9 mouse cellular contexts compared by ENCODE assay signal in the genomic region with DNA sequence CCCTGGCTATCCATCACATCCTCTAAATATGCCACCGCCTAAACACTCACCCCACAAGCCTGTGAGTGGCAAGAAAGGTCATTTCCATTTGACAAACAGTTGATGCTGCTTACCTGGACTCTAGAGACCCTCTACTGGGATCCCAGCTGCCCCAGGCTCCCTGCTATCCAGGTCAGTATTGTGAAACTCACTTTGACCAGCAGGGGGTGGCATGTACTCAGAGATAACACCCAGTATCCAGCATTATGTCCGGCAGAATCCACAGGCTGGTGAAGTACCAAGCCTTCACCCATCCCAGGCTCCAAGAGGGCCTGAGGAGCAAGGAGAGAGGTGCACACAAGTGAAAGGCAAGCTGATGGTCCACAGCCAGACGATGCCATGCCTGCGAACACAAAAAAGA. TPM values are rescaled to one million over a fixed set of nuclear protein-coding genes. Genes with fewer than 3 reads are reported as not detected.
DNase-seq lines count a peak whose midpoint lies in the region; ATAC-seq and TF ChIP-seq lines count a peak whose summit lies in the region.
"Had no signal": no experiment of that assay in that cellular context is flagged by ENCODE, and none has a peak within 500 bp of the region (broad histone marks: within the 10 kb centered on the region; RNA-seq: fewer than 3 reads in every experiment).

No protein-coding gene starts in this region.

- H3K4me3 ChIP-seq in intestine, postnatal 0 days (ENCODE audit: low read depth, low read length): no peak overlapping the region
- no peak overlapping the region for H3K4me3 ChIP-seq in intestine, embryonic 16.5 days (ENCODE audit: low read length)
- no peak overlapping the region for H3K4me3 ChIP-seq in midbrain, postnatal 0 days (ENCODE audit: low read depth, low read length)
- H3K4me3 ChIP-seq in stomach, embryonic 16.5 days (replicated peaks; ENCODE audit: low read length): no peak overlapping the region
- H3K4me3 ChIP-seq: embryonic facial prominence, embryonic 13.5 days had no signal

- peak; percentile 83 for TF ChIP-seq CTCF in intestine, postnatal 0 days (IDR thresholded peaks at IDR 0.05; ENCODE audit: low read depth)
- peak; percentile 73 for TF ChIP-seq CTCF in midbrain, postnatal 0 days (IDR thresholded peaks at IDR 0.05)

- no peak for ATAC-seq in intestine, postnatal 0 days
- no peak for ATAC-seq in intestine, embryonic 16.5 days
- no peak for ATAC-seq in midbrain, postnatal 0 days (ENCODE audit: low FRiP score)
- ATAC-seq in stomach, embryonic 16.5 days (ENCODE audit: insufficient read depth, low FRiP score): peak; percentile 29; the same call in 1 of the 2 replicates

- H3K9me3 ChIP-seq in intestine, postnatal 0 days (ENCODE audit: control insufficient read depth): no peaks in the 10 kb centered on the region
- no peaks in the 10 kb centered on the region for H3K9me3 ChIP-seq in intestine, embryonic 16.5 days (ENCODE audit: control insufficient read depth, low read length)
- H3K9me3 ChIP-seq in midbrain, postnatal 0 days (ENCODE audit: low read length): no peaks in the 10 kb centered on the region
- H3K9me3 ChIP-seq in stomach, embryonic 16.5 days (replicated peaks; ENCODE audit: control insufficient read depth, low read length): no peaks in the 10 kb centered on the region
- H3K9me3 ChIP-seq: embryonic facial prominence, embryonic 13.5 days had no signal

- peak; percentile 83 for DNase-seq in adrenal gland, postnatal 10 days
- peak; percentile 63 for DNase-seq in embryo, embryonic 11.5 days (ENCODE audit: low read depth, low spot score)
- peak; percentile 70 to 71 for DNase-seq in heart, postnatal 36 days
- DNase-seq in left cerebral cortex, adult 18-20 months (ENCODE audit: low spot score in 2 of 2): peak; percentile 72 to 75
- DNase-seq in midbrain, postnatal 0 days (ENCODE audit: low spot score): peak; percentile 67

- H3K9ac ChIP-seq in intestine, postnatal 0 days (ENCODE audit: low read depth, low read length): no peak overlapping the region
- no peak overlapping the region for H3K9ac ChIP-seq in intestine, embryonic 16.5 days (ENCODE audit: low read depth, low read length)
- no peak overlapping the region for H3K9ac ChIP-seq in midbrain, postnatal 0 days (replicated peaks; ENCODE audit: low read length, poor library complexity, severe bottlenecking)
- H3K9ac ChIP-seq in stomach, embryonic 16.5 days (ENCODE audit: low read length): no peak overlapping the region
- H3K9ac ChIP-seq: embryonic facial prominence, embryonic 13.5 days had no signal

- no peak overlapping the region for H3K4me2 ChIP-seq in intestine, postnatal 0 days (replicated peaks; ENCODE audit: low read depth)
- no peak overlapping the region for H3K4me2 ChIP-seq in intestine, embryonic 16.5 days (ENCODE audit: low read depth, low read length)
- H3K4me2 ChIP-seq in midbrain, postnatal 0 days (ENCODE audit: low read depth, low read length, poor library complexity, severe bottlenecking): no peak overlapping the region
- H3K4me2 ChIP-seq in stomach, embryonic 16.5 days (ENCODE audit: low read depth, low read length): no peak overlapping the region
- H3K4me2 ChIP-seq: embryonic facial prominence, embryonic 13.5 days had no signal

- no peak overlapping the region for H3K27ac ChIP-seq in intestine, postnatal 0 days (ENCODE audit: low read depth, low read length)
- H3K27ac ChIP-seq in intestine, embryonic 16.5 days (ENCODE audit: low read length): no peak overlapping the region
- H3K27ac ChIP-seq in midbrain, postnatal 0 days (ENCODE audit: low read depth, low read length): no peak overlapping the region
- H3K27ac ChIP-seq in stomach, embryonic 16.5 days (ENCODE audit: low read length): no peak overlapping the region
- H3K27ac ChIP-seq: embryonic facial prominence, embryonic 13.5 days had no signal

- H3K36me3 ChIP-seq in intestine, postnatal 0 days (ENCODE audit: control insufficient read depth, insufficient read depth): no peaks in the 10 kb centered on the region
- H3K36me3 ChIP-seq in intestine, embryonic 16.5 days (ENCODE audit: control insufficient read depth, insufficient read depth, low read length): no peaks in the 10 kb centered on the region
- H3K36me3 ChIP-seq in midbrain, postnatal 0 days (ENCODE audit: insufficient read depth, low read length): no peaks in the 10 kb centered on the region
- no peaks in the 10 kb centered on the region for H3K36me3 ChIP-seq in stomach, embryonic 16.5 days (ENCODE audit: control insufficient read depth, insufficient read depth, low read length)
- H3K36me3 ChIP-seq: embryonic facial prominence, embryonic 13.5 days had no signal

- no peaks in the 10 kb centered on the region for H3K27me3 ChIP-seq in intestine, postnatal 0 days (replicated peaks; ENCODE audit: control insufficient read depth, insufficient read depth, low read length)
- no peaks in the 10 kb centered on the region for H3K27me3 ChIP-seq in intestine, embryonic 16.5 days (replicated peaks; ENCODE audit: control insufficient read depth, insufficient read depth, low read length)
- H3K27me3 ChIP-seq in midbrain, postnatal 0 days (ENCODE audit: insufficient read depth, low read length): no peaks in the 10 kb centered on the region
- no peaks in the 10 kb centered on the region for H3K27me3 ChIP-seq in stomach, embryonic 16.5 days (ENCODE audit: control insufficient read depth, insufficient read depth, low read length)
- H3K27me3 ChIP-seq: embryonic facial prominence, embryonic 13.5 days had no signal

- intact Hi-C loops in heart, postnatal 36 days (cut with DNase I): loop anchor here (10.0 kb wide), 4 partner anchors 46 to 254 kb away; no protein-coding TSS in a partner anchor

- no peaks in the 10 kb centered on the region for H3K4me1 ChIP-seq in intestine, postnatal 0 days (replicated peaks; ENCODE audit: control insufficient read depth, insufficient read depth, low read length)
- no peaks in the 10 kb centered on the region for H3K4me1 ChIP-seq in intestine, embryonic 16.5 days (ENCODE audit: control insufficient read depth, insufficient read depth, low read length)
- no peaks in the 10 kb centered on the region for H3K4me1 ChIP-seq in midbrain, postnatal 0 days (ENCODE audit: insufficient read depth, low read length)
- H3K4me1 ChIP-seq in stomach, embryonic 16.5 days (ENCODE audit: control insufficient read depth, insufficient read depth, low read length): no peaks in the 10 kb centered on the region
- H3K4me1 ChIP-seq: embryonic facial prominence, embryonic 13.5 days had no signal

- WGBS in intestine, postnatal 0 days: 71% methylated on average over 4 of the region's 4 CpGs
- 71% methylated on average over 4 of the region's 4 CpGs for WGBS in intestine, embryonic 16.5 days
- 75% methylated on average over 4 of the region's 4 CpGs for WGBS in midbrain, postnatal 0 days
- WGBS in stomach, embryonic 16.5 days: 74% methylated on average over 4 of the region's 4 CpGs

RNA-seq across cellular contexts. Expression of a gene that starts 32.2 kb away (rescaled TPM):
- polyA plus RNA-seq in intestine, postnatal 0 days (2015; fragmentation: Nextera tagmentation; extraction: Ambion mirVana): not detected in 2 replicates
- polyA plus RNA-seq in intestine, embryonic 16.5 days (2015; fragmentation: Nextera tagmentation; extraction: Ambion mirVana): 0.24 and 0.76 TPM in 2 replicates
- under 1 TPM in 1 of 2 experiments, not detected in 1; 0.69 TPM for total RNA-seq in adrenal gland, postnatal 10 days (2021)
- total RNA-seq in heart, postnatal 36 days (2021): 1 to 10 TPM; 1.5 to 2.0 TPM
- not detected for total RNA-seq in left cerebral cortex, adult 18-20 months (2021)
- 0.19 and 0.22 TPM in 2 replicates for total RNA-seq in midbrain, postnatal 0 days (2014; rRNA removed)
- polyA plus RNA-seq in midbrain, postnatal 0 days (2015; fragmentation: Nextera tagmentation; extraction: Ambion mirVana): 0.32 and 0.69 TPM in 2 replicates
- 0.15 TPM in 1 of 2 replicates, not detected in the other for polyA plus RNA-seq in stomach, embryonic 16.5 days (2015; fragmentation: Nextera tagmentation; extraction: Ambion mirVana)

RNA-seq across cellular contexts. Expression of a gene that starts 38.4 kb away (rescaled TPM):
- 78.2 and 81.3 TPM in 2 replicates for polyA plus RNA-seq in intestine, postnatal 0 days (2015; fragmentation: Nextera tagmentation; extraction: Ambion mirVana)
- 5.8 and 7.4 TPM in 2 replicates for polyA plus RNA-seq in intestine, embryonic 16.5 days (2015; fragmentation: Nextera tagmentation; extraction: Ambion mirVana)
- total RNA-seq in adrenal gland, postnatal 10 days (2021): 1 to 10 TPM; 3.8 to 4.0 TPM
- total RNA-seq in heart, postnatal 36 days (2021): under 1 TPM; 0.60 to 0.64 TPM
- total RNA-seq in left cerebral cortex, adult 18-20 months (2021): under 1 TPM; 0.70 to 0.80 TPM
- total RNA-seq in midbrain, postnatal 0 days (2014; rRNA removed): 1.4 and 2.6 TPM in 2 replicates
- polyA plus RNA-seq in midbrain, postnatal 0 days (2015; fragmentation: Nextera tagmentation; extraction: Ambion mirVana): 3.7 and 3.8 TPM in 2 replicates
- 5.2 and 5.4 TPM in 2 replicates for polyA plus RNA-seq in stomach, embryonic 16.5 days (2015; fragmentation: Nextera tagmentation; extraction: Ambion mirVana)
